Mouse (Mus musculus) gastrocnemius, adult 8-10 months (tissue): ENCODE results near the gene Icam2. TPM values are rescaled to one million over a fixed set of nuclear protein-coding genes. Genes with fewer than 3 reads are reported as not detected.

Experiments
- DNase-seq, 2 experiments: peaks; one replicate each; pipeline ENCODE4 v3.0.0; 2022; ENCODE audit warnings: low spot score in 2 of 2
- total RNA-seq, 4 experiments: library from RNA; stranded (reverse); gene quantifications; 2 replicates each; pipeline ENCODE4 v1.2.4; 2022

Icam2 gene
- total RNA-seq, 4 experiments from 2014 or later: 2.3 to 5.2 (median 4.3) TPM

DNA sequence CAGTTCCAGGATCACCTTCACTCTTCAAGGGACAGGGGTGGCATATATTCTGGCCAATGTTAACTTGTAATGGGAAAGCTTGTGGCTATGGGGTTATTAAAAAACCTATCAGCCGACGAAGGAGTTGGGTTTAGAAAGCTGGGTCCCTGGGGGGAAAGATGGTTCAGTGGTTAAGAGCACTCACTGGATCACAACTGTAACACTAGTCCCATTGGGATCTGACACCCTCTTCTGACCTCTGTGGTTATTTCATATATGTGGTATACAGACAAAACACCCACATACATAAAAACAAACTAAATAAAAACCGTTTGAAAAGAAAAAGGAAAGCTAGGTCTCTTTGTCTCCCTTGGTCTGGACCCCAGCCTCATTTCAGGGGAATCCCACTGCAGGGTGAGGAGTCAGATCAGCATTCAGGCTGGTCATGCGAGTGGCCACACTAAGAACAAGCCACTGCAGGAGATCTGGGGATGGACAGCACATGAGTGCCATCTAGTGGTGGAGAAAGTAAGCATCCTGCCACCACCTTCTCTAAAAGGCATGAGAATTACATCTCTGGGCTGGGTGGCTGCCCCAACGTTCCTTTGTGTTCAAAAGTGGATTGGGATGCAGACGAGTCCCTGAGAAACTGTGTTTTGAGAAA lies 3.8 kb upstream of the Icam2 start:
- DNase-seq: peak; percentile 49 to 59

DNA sequence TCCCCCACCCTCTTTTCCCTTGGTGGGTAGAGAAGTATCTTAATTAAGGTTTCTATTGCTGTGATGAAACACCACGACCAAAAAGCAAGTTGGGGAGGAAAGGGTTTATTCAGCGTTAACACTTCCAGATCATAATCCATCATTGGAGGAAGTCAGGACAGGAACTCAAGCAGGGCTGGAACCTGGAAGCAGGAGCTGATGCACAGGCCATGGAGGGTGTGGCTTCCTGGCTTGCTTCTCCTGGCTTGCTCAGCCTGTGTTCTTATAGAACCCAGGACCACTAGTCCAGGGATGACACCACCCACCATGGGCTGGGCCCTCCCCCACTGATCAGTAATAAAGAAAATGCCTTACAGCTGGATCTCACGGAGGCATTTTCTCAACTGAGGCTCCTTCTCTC lies 2.9 kb upstream of the Icam2 start:
- no peak for DNase-seq

DNA sequence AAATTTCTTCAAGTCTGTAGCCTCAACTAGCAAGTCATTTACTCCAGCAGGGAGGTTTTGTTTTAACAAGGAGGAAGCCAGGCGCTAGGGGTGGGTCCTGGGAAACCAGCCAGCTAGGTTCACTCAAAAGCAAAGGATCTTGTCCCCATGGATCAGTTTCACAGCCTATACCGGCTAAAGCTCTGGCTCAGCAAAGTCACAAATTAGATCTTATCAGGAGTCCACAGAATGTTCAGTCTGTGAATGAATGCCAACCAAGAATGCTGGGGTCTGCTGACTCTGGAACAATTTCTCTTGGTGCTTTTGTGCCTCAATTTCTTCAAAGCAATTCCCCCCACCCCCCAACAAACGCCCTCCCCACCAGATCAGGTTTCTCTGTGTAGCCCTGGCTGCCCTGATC lies 1.7 kb upstream of the Icam2 start:
- no peak for DNase-seq

DNA sequence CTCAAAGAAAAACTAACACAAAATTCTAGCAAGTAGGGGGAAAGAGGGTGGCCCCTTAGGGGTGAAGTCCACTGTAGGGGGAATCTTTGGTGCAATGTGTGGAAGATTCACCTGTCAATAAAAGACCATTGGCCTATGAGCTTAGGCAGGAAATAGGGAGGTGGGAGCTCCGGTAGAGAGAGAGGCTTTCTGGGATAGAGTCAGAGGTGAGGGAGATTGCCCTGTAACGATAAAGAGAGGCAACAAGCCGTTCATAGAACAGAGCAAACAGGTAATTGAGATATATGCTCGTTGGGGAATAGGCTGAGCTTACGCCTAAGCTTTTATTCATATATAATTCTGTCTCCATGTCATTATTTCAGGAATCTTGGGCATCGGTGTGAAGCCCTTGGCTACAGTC lies 855 bp downstream of the Icam2 start:
- DNase-seq: no peak

DNA sequence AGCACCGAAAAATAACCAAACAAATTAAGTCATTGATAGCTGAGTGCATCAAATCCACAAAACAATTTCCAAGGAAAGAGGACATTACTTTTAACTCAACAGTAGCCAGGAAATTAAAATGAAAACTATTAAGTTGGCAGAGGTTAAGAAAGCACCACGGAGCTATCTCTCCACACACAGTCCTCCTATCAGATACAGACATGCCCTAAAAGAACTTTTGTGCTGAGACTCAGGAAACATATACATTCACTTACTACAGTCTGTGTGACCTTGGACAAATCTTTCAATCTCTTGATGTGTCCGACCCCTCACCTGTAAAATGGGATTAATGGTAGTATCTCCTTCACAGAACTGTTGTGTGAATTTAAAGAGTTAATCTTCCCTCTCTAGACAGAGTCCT lies 1.5 kb downstream of the Icam2 start:
- DNase-seq: no peak

DNA sequence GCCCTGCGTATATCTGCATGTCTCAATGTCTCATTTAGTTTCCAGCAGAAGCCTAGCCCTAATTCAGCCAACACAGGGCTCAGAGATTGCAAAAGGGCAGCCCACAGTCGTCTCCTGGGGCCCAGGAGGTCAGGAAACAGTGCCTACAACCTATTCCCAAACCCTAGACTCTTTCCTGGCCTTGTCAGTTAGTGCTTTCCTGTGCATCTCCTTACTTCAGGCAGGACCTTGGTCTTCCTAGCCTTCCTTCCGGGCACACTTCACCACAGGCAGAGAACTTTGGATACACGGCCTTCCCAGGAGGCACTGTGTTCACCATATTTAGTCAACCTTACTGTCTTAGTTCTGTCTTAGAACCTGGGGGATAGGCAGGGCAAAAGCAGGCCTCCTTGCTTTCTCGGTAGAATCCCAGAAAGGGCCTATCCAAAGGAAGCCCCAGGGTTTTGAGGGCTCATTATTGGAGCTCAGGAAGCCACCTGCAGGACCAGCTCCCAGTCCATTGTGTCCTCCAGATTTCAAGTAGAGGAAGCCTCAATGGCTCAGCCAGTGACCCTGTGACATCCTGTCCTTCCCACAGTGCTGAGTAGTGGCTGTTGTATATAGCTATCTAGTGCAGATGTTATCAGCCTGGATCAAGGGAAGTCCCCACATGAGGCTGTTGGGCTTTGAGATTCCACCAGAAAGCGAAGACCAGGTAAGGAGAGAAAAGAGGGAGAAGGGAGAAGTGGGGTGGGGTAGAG lies 4.7 kb downstream of the Icam2 start:
- DNase-seq: no peak

DNA sequence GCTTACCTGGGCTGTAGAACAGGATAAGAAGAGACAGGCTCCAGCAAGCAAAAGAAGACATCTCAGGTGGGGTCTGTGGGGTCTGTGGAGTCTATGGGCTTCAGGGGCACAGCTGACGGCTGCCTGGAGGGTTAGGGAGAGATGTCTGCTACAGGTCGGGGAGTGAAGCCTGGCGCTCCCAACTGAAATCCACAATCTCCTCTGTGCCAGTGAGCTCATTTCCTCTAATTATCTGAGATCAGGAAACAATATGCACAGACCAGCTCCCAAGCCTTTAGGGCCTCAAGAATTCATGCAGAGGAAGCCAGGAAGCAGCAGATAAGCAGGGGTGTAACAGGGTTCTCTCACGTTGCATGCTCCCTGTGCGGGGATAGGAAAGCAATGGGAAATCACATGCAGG lies 5.5 kb downstream of the Icam2 start:
- no peak for DNase-seq

DNA sequence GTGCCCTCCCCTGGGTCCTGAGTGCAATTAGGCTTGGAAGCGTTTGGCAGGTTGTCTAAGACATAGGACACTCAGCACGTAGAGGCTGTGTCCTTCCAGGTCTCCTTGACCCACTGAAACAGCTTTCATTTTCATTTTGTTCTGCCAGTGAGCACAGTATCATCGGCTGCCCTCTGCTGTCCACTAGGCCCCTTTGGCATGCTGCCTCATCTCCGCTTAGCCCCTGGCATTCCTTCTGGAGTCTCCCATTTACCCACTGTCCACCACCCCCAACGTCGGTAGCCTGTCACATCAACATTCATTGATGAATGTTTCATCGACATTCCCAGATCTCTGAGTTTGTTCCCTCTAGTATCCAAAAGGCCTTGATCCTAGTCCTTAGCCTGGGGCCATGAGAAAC lies 6.0 kb downstream of the Icam2 start:
- DNase-seq: no peak

DNA sequence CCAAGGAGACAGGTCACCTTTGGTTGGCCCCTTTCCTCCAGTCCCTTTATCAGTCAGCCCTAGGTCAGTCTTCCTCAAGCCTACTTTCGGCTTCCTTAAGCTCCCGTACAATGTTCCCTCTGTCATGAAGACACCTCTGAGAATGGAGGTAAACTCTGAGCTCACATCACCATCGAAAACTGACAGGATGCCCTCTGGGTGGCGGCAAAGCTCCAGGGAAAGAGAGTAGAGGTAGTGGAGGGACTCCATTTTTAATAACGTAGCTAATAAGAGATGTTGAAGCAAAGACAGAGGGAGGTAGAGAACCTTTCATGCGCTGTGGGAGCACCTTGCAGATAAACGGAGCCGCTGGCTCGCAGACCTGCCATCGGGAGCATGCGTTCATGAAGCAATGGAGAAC lies 6.9 kb downstream of the Icam2 start:
- DNase-seq: no peak

DNA sequence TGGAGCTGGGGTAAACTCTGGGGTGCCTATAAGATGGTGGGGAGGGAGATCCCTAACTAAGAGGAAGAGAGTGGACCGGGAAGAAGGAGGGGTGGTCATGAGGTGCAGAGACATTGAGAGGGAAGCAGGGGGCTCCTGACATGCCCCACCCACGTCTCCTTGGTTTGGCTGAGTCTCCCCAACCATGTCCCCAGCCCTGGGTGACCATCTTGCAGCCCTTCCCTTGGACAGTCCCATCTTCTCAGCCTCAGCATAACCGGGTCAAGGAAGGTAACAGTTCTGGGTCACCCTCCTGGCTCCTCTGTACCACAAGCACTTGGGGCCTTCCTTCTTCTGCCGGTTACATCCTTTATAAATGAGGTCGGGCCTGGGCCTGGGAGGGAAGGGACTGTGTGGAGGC lies 12.9 kb downstream of the Icam2 start:
- DNase-seq: no peak

DNA sequence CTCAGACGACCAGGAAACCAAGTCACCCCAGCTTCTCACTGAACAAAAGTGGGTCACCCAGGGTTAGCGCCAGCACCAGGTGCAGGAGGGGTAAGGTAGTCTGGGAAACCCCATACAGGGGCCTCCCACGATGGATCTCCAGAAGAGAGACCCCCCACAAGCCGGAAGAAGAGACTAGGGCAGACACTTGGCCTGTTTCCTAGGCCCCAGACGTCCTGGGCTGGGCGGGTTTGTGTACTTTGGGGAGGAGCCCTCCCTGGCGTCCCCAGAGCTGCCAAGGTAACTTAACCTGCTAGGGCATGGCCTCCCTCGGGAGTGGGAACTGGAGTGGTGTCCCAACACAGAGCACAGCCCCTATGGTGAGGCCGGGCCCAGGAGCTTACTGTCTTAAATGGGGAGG lies 13.3 kb downstream of the Icam2 start:
- peak in 1 of 2 experiments; percentile 38 for DNase-seq

DNA sequence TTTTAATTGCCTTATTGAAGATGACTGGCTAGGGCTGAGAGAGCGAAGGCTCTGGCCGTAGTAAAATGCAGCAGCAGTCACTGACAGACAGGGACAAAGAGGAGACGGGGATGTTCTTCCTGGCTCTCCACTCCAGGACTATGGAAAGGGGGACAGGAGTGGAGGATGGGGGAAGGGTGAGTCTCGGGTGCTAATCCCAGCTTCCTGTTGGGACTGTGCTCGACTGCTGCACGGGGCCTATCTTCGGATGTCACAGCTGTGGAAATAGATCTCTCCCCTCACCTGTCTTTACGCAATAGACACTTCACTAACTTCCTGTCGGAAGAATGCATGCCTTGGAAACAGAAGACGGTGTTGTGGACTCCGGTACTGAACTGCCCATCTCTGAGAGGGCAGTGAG lies 13.9 kb downstream of the Icam2 start:
- DNase-seq: no peak

DNA sequence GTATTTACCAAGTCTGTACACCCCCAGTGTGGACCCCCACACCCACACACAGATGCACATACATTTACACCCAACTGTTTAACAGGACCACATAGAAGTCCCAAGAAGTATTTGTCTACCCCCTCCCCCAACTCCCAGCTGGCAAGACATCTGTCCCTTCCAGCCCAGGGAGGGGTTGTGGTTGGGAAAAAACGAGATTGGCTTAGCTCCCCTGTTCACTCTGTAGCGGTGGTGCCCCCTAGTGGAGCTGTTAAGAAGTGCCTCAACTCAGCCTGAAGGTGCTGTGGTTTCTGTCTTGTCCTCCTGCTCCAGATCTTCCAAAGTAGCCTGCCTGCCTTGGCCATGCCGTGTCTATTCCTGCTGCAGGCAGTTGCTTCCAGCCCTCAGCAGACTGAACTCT lies 21.6 kb downstream of the Icam2 start:
- DNase-seq: peak; percentile 81 to 85

DNA sequence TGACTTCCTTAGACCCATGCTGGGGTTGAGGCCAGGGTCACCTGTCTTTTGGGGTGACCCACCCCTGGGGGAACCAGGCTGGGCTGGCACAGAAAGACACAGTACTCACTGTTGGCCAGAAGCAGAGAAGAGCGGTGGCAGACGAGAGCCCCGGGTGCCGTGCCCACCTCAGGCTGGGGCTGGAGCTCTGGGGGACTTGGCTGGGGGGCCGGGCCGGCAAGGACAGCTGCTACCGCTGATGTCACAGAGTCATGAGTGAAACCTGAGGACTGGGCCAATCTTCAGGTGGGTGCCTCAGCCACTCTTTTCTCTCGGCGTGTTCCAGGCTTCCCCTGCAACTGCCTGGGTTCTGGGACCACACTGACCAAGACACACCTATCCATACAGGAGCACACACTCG lies 22.5 kb downstream of the Icam2 start, which contains the start of gene Prr29:
TSS of gene Prr29 (plus strand) at position 107 of the 400 bp plus-strand sequence.
- DNase-seq: peak; percentile 68 to 80

DNA sequence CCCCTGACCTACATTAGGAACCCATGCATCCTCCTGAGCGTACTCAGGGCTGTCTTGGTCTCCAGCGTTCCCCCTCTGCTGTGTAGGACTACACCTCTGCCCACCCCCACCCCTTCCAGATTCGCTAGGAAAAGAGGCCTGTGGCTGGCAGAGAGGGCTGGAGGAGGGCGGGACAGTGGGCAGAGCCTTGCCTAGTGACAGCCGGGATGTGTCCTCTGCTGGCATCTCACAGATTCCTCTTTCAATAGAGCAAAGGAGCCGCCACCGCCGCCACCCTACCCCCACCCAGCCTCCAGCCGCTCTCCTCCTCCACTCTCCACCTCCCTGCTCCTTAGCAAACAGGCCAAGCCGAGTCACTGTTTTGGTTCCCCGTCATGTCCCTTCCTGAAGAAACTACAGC lies 23.2 kb downstream of the Icam2 start:
- DNase-seq: peak; percentile 53 to 74

DNA sequence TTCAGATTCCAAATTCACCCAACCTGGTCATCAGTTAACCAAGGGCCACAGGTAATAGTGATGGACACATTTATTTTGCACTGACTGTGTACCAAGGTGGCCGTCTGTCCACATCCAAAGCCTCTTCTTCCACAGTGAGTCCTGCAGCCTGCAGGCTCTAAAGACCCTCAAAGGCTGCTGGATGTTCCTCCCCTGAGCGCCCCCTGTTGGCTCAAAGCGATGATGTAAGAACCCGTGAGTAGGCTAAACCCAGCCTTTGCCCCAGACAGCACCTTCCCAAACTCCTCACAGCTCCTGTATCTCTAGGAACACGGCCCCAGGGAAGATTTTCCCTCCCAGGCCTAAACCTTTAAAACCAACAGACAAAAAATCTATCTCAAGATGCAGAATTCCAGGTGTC lies 28.5 kb downstream of the Icam2 start:
- DNase-seq: no peak

DNA sequence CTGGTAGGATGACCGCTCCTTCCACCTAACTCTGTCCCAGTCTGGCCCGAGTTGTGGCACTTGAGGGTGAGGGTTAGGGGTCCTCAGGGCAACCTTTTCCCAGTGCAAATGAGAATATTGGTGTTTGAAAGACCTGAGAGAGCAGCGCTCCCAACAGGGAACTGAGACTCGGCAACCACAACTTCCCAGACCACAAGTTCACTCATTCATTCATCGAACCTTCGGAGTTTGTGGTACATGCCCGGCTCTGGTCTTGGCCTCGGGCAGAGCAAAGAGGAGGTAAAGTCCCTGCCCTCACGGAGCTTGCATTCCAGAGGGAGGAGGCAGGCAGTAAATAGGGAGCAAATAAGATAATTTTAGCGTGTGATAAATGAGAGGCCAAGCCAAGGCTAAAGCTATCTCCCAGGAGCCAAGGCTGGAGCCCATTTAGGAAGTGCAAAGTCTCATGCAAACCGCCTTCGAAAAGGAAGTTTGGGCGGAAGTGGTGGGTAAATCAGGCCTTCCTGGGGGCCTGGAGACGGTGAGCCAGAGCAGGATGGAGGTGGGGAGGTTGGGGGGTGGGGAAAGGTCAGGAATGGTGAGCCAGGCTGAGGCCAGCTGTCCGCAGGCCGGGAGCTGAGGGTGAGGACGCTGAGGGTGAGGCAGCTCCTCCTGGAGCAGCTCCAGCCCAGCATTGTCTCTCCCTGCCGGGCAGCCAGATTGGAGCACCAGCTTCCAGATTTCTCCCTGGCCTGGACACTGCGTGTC lies 32.3 kb downstream of the Icam2 start:
- DNase-seq: peak in 1 of 2 experiments; percentile 39

DNA sequence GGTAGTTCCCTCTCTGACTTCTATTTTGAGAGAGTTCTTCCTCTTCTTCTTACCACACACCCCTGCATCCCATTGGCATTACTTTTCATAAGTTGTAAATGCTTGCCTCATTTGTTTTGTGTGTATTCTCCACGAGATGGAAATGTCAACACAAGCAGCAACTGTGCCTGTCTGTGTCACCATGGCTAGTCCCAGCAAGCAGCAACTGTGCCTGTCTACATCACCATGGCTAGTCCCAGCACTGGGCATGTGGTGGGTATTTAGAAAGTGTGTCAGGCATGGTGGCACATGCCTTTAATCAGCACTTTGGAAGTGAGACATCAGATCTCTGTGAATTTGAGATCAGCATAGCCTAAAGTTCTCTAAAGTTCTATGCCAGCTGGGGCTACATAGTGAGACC lies 33.7 kb downstream of the Icam2 start:
- no peak for DNase-seq

DNA sequence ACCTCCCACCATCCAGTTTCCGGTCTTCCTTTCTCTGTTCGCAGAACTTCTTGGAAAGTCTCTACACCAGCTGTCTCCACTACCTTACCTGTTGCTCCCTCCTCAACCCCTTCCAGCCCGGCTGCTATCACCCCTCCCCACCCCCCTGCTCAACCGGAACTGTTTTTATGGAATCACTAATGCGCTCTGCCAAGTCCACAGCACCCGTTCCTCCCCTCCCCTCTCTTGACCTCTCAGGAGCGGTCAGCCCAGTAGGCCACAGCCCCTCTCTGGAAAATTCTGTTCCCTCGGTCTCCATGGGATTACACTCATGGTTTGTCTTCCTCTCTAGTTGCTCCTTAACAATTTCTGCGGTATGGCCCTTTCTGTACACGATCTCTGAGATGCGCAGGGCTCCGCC lies 34.7 kb downstream of the Icam2 start, which contains the start of gene Scn4a:
TSS of gene Scn4a (minus strand) at position 101 of the 400 bp plus-strand sequence.
- DNase-seq: no peak

DNA sequence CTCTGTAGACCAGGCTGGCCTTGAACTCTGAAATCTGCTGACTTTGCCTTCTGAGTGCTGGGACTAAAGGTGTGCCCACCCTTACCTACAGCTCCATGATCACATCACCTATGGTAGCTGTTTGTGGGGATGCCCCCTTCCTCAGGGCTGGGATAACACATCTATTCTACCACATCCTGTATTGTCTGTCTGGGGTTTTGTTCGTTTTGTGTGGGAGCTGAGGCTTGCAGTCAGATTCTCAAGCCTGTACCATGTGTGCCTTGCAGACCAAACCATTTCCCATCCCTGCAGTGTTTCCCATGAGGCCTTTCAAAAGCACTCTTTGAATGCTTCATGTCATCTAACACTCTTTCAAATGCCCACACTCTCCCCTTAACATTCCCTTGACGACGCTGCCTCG lies 35.9 kb downstream of the Icam2 start:
- no peak for DNase-seq

DNA sequence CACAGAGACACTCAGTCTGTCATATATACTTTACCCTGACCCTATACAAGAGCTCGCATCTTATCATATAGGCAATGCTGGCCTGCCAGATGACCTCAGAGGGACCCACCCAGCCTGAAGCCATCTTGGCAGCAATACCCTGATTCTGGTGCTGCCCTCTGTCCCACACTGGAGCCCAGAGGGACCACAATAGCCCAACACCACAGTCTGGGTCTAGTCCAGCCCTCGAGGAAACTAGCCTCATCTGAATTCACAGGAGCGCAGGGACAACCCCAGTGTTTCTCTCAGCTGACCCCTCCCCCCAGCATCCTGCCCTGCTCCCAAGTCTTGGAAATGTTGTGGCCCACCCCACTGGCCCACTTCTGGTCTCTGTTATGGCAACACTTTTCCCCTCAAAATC lies 36.6 kb downstream of the Icam2 start:
- no peak for DNase-seq

DNA sequence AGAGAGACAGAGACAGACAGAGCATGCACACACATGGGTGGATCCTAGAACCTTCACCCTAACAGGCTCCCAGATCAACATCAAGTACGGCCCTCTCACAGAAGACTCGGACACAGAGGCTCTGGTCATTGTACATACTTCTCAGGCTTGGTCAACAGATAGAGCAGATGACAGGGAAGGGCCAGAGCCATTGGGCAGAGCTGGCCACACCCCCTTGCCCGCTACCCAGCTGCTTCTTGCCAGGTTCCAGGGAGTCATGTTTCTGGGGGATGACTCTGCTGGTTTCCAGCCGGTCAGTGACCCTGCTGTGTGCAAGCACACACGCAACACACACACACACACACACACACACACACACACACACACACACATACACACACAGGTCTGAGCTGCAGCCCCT lies 37.0 kb downstream of the Icam2 start:
- DNase-seq: peak; percentile 63 to 82
